Mouse (Mus musculus): Measurements from ENCODE around the gene Kel. TPM values are rescaled to one million over a fixed set of nuclear protein-coding genes. Genes with fewer than 3 reads are reported as not detected.

Gene Kel
- polyA plus RNA-seq (2017; shearing (Covaris generic)): not detected

DNA sequence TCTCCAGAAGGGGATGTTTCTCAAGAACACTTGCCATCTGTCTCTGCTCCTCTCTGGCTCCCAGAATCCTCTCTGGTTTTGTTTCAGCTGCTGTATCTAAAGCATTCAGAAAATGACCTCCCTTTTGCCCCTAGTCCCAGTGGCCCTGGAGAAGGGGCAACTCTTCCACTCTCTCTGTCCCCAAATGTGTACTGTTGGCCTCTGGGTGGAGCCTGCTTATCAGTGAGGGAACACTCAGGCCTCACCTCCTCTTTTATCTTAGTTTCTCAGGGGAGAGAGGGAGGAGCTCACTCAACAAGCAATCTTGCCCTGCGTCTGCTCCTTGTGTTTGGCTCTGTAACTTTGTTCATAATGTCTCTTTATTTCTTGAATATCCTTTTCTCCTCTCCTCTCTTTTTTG lies at the start of gene Kel:
Gene Kel, minus strand, starts transcription at position 217 of the 400 bp plus-strand sequence.

DNA sequence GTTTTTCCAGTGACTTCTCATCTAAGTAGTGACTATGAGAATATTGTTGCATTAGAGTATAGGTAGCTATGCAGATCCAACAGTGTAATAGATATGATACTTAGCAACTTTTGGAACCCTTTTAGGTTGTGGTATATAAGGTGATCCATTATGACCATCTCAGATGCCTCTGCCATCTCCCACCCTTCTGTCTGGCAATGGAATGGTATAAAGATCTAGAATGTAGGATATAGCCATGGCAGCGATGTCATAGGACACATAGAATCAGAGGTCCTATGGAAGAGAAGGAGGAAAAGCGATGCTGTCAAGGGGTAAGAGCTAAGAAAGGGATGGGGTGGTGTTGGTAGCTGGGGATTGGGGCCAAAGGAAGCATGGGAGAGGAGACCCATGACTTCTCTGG lies 20.0 kb downstream of the Kel start, which contains the start of gene Llcfc1:
Gene Llcfc1, plus strand, starts transcription at position 301 of the 400 bp plus-strand sequence.

DNA sequence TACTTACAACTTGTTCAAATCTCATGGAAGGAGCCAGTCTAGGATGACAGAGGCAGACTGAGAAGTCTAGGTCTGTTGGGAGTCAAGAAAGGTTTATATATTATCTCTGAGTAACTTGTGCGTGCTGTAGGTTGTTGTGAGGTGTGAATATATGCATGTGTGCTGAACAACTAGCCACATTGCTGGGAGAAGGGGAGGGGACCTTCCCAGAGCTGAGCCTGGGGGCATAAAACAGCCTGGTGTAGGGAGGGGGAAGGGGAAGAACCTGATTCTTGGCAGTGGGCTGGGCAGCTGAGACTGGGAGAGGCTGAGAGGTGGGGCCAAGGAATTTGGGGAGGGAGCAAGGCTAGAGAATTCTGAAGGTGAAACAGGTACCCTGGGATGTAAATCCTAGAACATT lies 23.5 kb downstream of the Kel start, which contains the start of gene Trpv5:
Gene Trpv5, minus strand, starts transcription at position 101 of the 400 bp plus-strand sequence.

Other genes starting within 250 kb of the Kel start
- gene Prss1, start 245.4 kb downstream of the Kel start, polyA plus RNA-seq (2017; shearing (Covaris generic)): not detected
- gene Prss2, start 182.6 kb downstream of the Kel start, polyA plus RNA-seq (2017; shearing (Covaris generic)): 2.7 TPM
- gene Ephb6, start 98.9 kb downstream of the Kel start, polyA plus RNA-seq (2017; shearing (Covaris generic)): 68.2 TPM
- gene Trpv6, start 67.9 kb downstream of the Kel start, polyA plus RNA-seq (2017; shearing (Covaris generic)): 0.77 TPM
- gene Trpv5, start 23.6 kb downstream of the Kel start, polyA plus RNA-seq (2017; shearing (Covaris generic)): not detected
- not detected for gene Llcfc1, start 19.9 kb downstream of the Kel start, polyA plus RNA-seq (2017; shearing (Covaris generic))
- not detected for gene Olfr459, start 70.8 kb upstream of the Kel start, polyA plus RNA-seq (2017; shearing (Covaris generic))
- gene Pip, start 143.2 kb upstream of the Kel start, polyA plus RNA-seq (2017; shearing (Covaris generic)): not detected
- gene Sval2, start 148.7 kb upstream of the Kel start, polyA plus RNA-seq (2017; shearing (Covaris generic)): not detected
- gene Sval1, start 247.3 kb upstream of the Kel start, polyA plus RNA-seq (2017; shearing (Covaris generic)): not detected

All from CD4-positive, CD25-positive, alpha-beta regulatory T cell, adult 9 weeks (primary cell).